Comparison of ENCODE assay signal across 19 mouse cellular contexts in genomic region chr5:20521639-20522038, GRCm38 (mm10).
A peak's percentile ranks its signal among the peaks of the same experiment; 100 is the strongest.
DNase-seq lines count a peak whose midpoint lies in the region; ATAC-seq and TF ChIP-seq lines count a peak whose summit lies in the region.
"Had no signal": no experiment of that assay in that cellular context is flagged by ENCODE, and none has a peak within 500 bp of the region (broad histone marks: within the 10 kb centered on the region; RNA-seq: fewer than 3 reads in every experiment).

No protein-coding gene starts in this region.

- H3K4me3 ChIP-seq in layer of hippocampus, adult 2 months = no peak overlapping the region
- no peak overlapping the region for H3K4me3 ChIP-seq in forebrain, embryonic 14.5 days (ENCODE audit: low read depth, low read length)
- no peak overlapping the region for H3K4me3 ChIP-seq in hindbrain, embryonic 14.5 days (replicated peaks; ENCODE audit: low read length)
- H3K4me3 ChIP-seq in neural tube, embryonic 12.5 days = no peak overlapping the region
- no peak overlapping the region for H3K4me3 ChIP-seq in liver, embryonic 11.5 days (ENCODE audit: low read depth, low read length)
- H3K4me3 ChIP-seq: heart, embryonic 15.5 days had no signal

- no peaks in the 10 kb centered on the region for H3K27me3 ChIP-seq in forebrain, embryonic 14.5 days (replicated peaks; ENCODE audit: control insufficient read depth, insufficient read depth, low read length)
- no peaks in the 10 kb centered on the region for H3K27me3 ChIP-seq in hindbrain, embryonic 14.5 days (ENCODE audit: control insufficient read depth, insufficient read depth, low read length)
- H3K27me3 ChIP-seq in neural tube, embryonic 12.5 days (replicated peaks) = no peaks in the 10 kb centered on the region
- no peaks in the 10 kb centered on the region for H3K27me3 ChIP-seq in liver, embryonic 11.5 days (replicated peaks; ENCODE audit: control insufficient read depth, insufficient read depth, low read length)
- H3K27me3 ChIP-seq: heart, embryonic 15.5 days had no signal

- TF ChIP-seq CTCF in layer of hippocampus, adult 2 months (conservative IDR thresholded peaks at IDR 0.05) = no peak

- H3K9me3 ChIP-seq in forebrain, embryonic 14.5 days (replicated peaks; ENCODE audit: control insufficient read depth, low read length) = no peaks in the 10 kb centered on the region
- no peaks in the 10 kb centered on the region for H3K9me3 ChIP-seq in hindbrain, embryonic 14.5 days (ENCODE audit: control insufficient read depth, low read length)
- no peaks in the 10 kb centered on the region for H3K9me3 ChIP-seq in neural tube, embryonic 12.5 days
- H3K9me3 ChIP-seq in liver, embryonic 11.5 days (ENCODE audit: control insufficient read depth, low read length) = no peaks in the 10 kb centered on the region
- H3K9me3 ChIP-seq: heart, embryonic 15.5 days had no signal

- H3K4me2 ChIP-seq in forebrain, embryonic 14.5 days (ENCODE audit: low read length) = no peak overlapping the region
- H3K4me2 ChIP-seq in hindbrain, embryonic 14.5 days (replicated peaks) = no peak overlapping the region
- no peak overlapping the region for H3K4me2 ChIP-seq in neural tube, embryonic 12.5 days (replicated peaks)
- H3K4me2 ChIP-seq in liver, embryonic 11.5 days = no peak overlapping the region
- H3K4me2 ChIP-seq: heart, embryonic 15.5 days had no signal

- peak; percentile 50; the same call in 1 of the 2 replicates for ATAC-seq in forebrain, embryonic 14.5 days
- peak; percentile 55; the same call in 1 of the 2 replicates for ATAC-seq in hindbrain, embryonic 14.5 days (ENCODE audit: low FRiP score)
- ATAC-seq in neural tube, embryonic 12.5 days (ENCODE audit: low FRiP score, low read depth) = peak; percentile 84
- ATAC-seq in liver, embryonic 11.5 days (replicated peaks; ENCODE audit: low FRiP score) = no peak

- WGBS in forebrain, embryonic 14.5 days = 70% methylated on average over 9 of the region's 9 CpGs
- 58% methylated on average over 9 of the region's 9 CpGs for WGBS in hindbrain, embryonic 14.5 days
- WGBS in neural tube, embryonic 12.5 days = 47% methylated on average over 9 of the region's 9 CpGs
- WGBS in liver, embryonic 11.5 days = 79% methylated on average over 9 of the region's 9 CpGs

- no peak overlapping the region for H3K9ac ChIP-seq in forebrain, embryonic 14.5 days (ENCODE audit: low read length)
- H3K9ac ChIP-seq in hindbrain, embryonic 14.5 days = no peak overlapping the region
- H3K9ac ChIP-seq in neural tube, embryonic 12.5 days = no peak overlapping the region
- no peak overlapping the region for H3K9ac ChIP-seq in liver, embryonic 11.5 days (ENCODE audit: low read depth, low read length)
- H3K9ac ChIP-seq: heart, embryonic 15.5 days had no signal

- no peak for DNase-seq in layer of hippocampus, adult 2 months (ENCODE audit: low spot score in 2 of 2)
- DNase-seq in layer of hippocampus, adult 11-12 months (ENCODE audit: low spot score) = no peak
- peak; percentile 31 for DNase-seq in forebrain, embryonic 14.5 days (ENCODE audit: low spot score)
- DNase-seq in hindbrain, embryonic 14.5 days (ENCODE audit: low spot score) = no peak
- no peak for DNase-seq in heart, adult 9 months (ENCODE audit: low spot score in 2 of 2)
- DNase-seq in liver, embryonic 11.5 days (ENCODE audit: low spot score) = no peak
- DNase-seq: adrenal gland, postnatal 14 days; B cell, adult 2 months; cerebellum, adult 8-10 months; heart, adult 18-20 months; kidney, adult 8-10 months; kidney, postnatal 25 days; layer of hippocampus, postnatal 36 days; left cerebral cortex, postnatal 4 days; lung, adult 2 months; lung, postnatal 36 days; thymus, adult 18-20 months had no signal

- H3K27ac ChIP-seq in layer of hippocampus, adult 2 months = peak overlapping the region; percentile 55; the same call in 1 of the 2 replicates
- no peak overlapping the region for H3K27ac ChIP-seq in forebrain, embryonic 14.5 days (ENCODE audit: low read depth, low read length)
- no peak overlapping the region; the same call in 1 of the 2 replicates for H3K27ac ChIP-seq in hindbrain, embryonic 14.5 days
- no peak overlapping the region for H3K27ac ChIP-seq in neural tube, embryonic 12.5 days
- H3K27ac ChIP-seq in liver, embryonic 11.5 days (ENCODE audit: low read depth, low read length) = no peak overlapping the region
- H3K27ac ChIP-seq: heart, embryonic 15.5 days had no signal

- no peaks in the 10 kb centered on the region for H3K4me1 ChIP-seq in forebrain, embryonic 14.5 days (ENCODE audit: control insufficient read depth, insufficient read depth, low read length)
- H3K4me1 ChIP-seq in hindbrain, embryonic 14.5 days (replicated peaks; ENCODE audit: control insufficient read depth, insufficient read depth, low read length) = peaks cover 5% of the 10 kb centered on the region
- H3K4me1 ChIP-seq in neural tube, embryonic 12.5 days = peaks cover 5% of the 10 kb centered on the region; the same call in 1 of the 2 replicates
- H3K4me1 ChIP-seq in liver, embryonic 11.5 days (replicated peaks; ENCODE audit: control insufficient read depth, insufficient read depth, low read length) = no peaks in the 10 kb centered on the region
- H3K4me1 ChIP-seq: heart, embryonic 15.5 days had no signal

- no peaks in the 10 kb centered on the region for H3K36me3 ChIP-seq in forebrain, embryonic 14.5 days (ENCODE audit: control insufficient read depth, insufficient read depth, low read length)
- no peaks in the 10 kb centered on the region for H3K36me3 ChIP-seq in hindbrain, embryonic 14.5 days (replicated peaks; ENCODE audit: control insufficient read depth, insufficient read depth)
- H3K36me3 ChIP-seq in neural tube, embryonic 12.5 days = no peaks in the 10 kb centered on the region
- H3K36me3 ChIP-seq in liver, embryonic 11.5 days (ENCODE audit: control insufficient read depth, insufficient read depth, low read length) = no peaks in the 10 kb centered on the region
- H3K36me3 ChIP-seq: heart, embryonic 15.5 days had no signal
